Comparison of ENCODE assay signal across 24 mouse cellular contexts in genomic region chr1:43568824-43569223, GRCm38 (mm10).
DNase-seq lines count a peak whose midpoint lies in the region; ATAC-seq and TF ChIP-seq lines count a peak whose summit lies in the region.
"Had no signal": no experiment of that assay in that cellular context is flagged by ENCODE, and none has a peak within 500 bp of the region (broad histone marks: within the 10 kb centered on the region; RNA-seq: fewer than 3 reads in every experiment).

No protein-coding gene starts in this region.

- H3K36me3 ChIP-seq in intestine, embryonic 14.5 days (ENCODE audit: control insufficient read depth, insufficient read depth, low read length): peaks cover 22% of the 10 kb centered on the region
- H3K36me3 ChIP-seq in intestine, postnatal 0 days (ENCODE audit: control insufficient read depth, insufficient read depth): peaks cover 23% of the 10 kb centered on the region
- H3K36me3 ChIP-seq in embryonic facial prominence, embryonic 10.5 days (replicated peaks): peaks cover 59% of the 10 kb centered on the region
- peaks cover 18% of the 10 kb centered on the region for H3K36me3 ChIP-seq in embryonic facial prominence, embryonic 12.5 days
- H3K36me3 ChIP-seq in forebrain, embryonic 16.5 days (ENCODE audit: control insufficient read depth, insufficient read depth): peaks cover 3% of the 10 kb centered on the region; the same call in 1 of the 2 replicates

- no peak overlapping the region for H3K4me3 ChIP-seq in intestine, embryonic 14.5 days (ENCODE audit: low read depth, low read length)
- H3K4me3 ChIP-seq in intestine, postnatal 0 days (ENCODE audit: low read depth, low read length): no peak overlapping the region
- no peak overlapping the region for H3K4me3 ChIP-seq in embryonic facial prominence, embryonic 10.5 days
- H3K4me3 ChIP-seq in embryonic facial prominence, embryonic 12.5 days: no peak overlapping the region
- H3K4me3 ChIP-seq in forebrain, embryonic 16.5 days (replicated peaks; ENCODE audit: low read length): no peak overlapping the region
- H3K4me3 ChIP-seq: hindbrain, embryonic 15.5 days; liver, embryonic 13.5 days; neural tube, embryonic 12.5 days had no signal

- no peak overlapping the region for H3K27ac ChIP-seq in intestine, embryonic 14.5 days (ENCODE audit: low read depth)
- no peak overlapping the region for H3K27ac ChIP-seq in intestine, postnatal 0 days (ENCODE audit: low read depth, low read length)
- no peak overlapping the region; the same call in 1 of the 2 replicates for H3K27ac ChIP-seq in embryonic facial prominence, embryonic 10.5 days (replicated peaks)
- 0 out of 2 replicates have a peak overlapping the region, but pooled peaks have one; percentile 11 for H3K27ac ChIP-seq in embryonic facial prominence, embryonic 12.5 days
- H3K27ac ChIP-seq in forebrain, embryonic 16.5 days (ENCODE audit: low read length): no peak overlapping the region
- H3K27ac ChIP-seq: kidney, postnatal 0 days; liver, embryonic 13.5 days; neural tube, embryonic 12.5 days had no signal

- DNase-seq in intestine, embryonic 14.5 days (ENCODE audit: low spot score): peak; percentile 35
- peak; percentile 19 for DNase-seq in embryonic facial prominence, embryonic 10.5 days (ENCODE audit: low spot score)
- no peak for DNase-seq in urinary bladder, postnatal 25 days (ENCODE audit: low spot score)
- DNase-seq in frontal cortex, postnatal 25 days (ENCODE audit: low spot score in 2 of 2): no peak
- DNase-seq in spleen, adult 18-20 months: no peak
- DNase-seq: adrenal gland, postnatal 10 days; cerebellum, adult 2 months; cerebellum, postnatal 25 days; gastrocnemius, postnatal 10 days; heart, postnatal 10 days; kidney, adult 18-20 months; layer of hippocampus, adult 9-11 months; liver, embryonic 13.5 days; lung, adult 2 months; lung, postnatal 14 days; retina, postnatal 1 day; right cerebral cortex, postnatal 25 days had no signal

- no peaks in the 10 kb centered on the region for H3K9me3 ChIP-seq in intestine, embryonic 14.5 days (ENCODE audit: control insufficient read depth, low read length)
- no peaks in the 10 kb centered on the region for H3K9me3 ChIP-seq in intestine, postnatal 0 days (ENCODE audit: control insufficient read depth)
- H3K9me3 ChIP-seq in embryonic facial prominence, embryonic 10.5 days: no peaks in the 10 kb centered on the region
- no peaks in the 10 kb centered on the region for H3K9me3 ChIP-seq in embryonic facial prominence, embryonic 12.5 days
- no peaks in the 10 kb centered on the region for H3K9me3 ChIP-seq in forebrain, embryonic 16.5 days (ENCODE audit: control insufficient read depth, low read length)
- H3K9me3 ChIP-seq: hindbrain, embryonic 15.5 days; liver, embryonic 13.5 days; neural tube, embryonic 12.5 days had no signal

- H3K4me1 ChIP-seq in intestine, embryonic 14.5 days (replicated peaks; ENCODE audit: control insufficient read depth, insufficient read depth, low read length): no peaks in the 10 kb centered on the region
- no peaks in the 10 kb centered on the region for H3K4me1 ChIP-seq in intestine, postnatal 0 days (replicated peaks; ENCODE audit: control insufficient read depth, insufficient read depth, low read length)
- peaks cover 10% of the 10 kb centered on the region; the same call in 1 of the 2 replicates for H3K4me1 ChIP-seq in embryonic facial prominence, embryonic 10.5 days
- H3K4me1 ChIP-seq in embryonic facial prominence, embryonic 12.5 days: peaks cover 12% of the 10 kb centered on the region; the same call in 1 of the 2 replicates
- peaks cover 7% of the 10 kb centered on the region; the same call in 1 of the 2 replicates for H3K4me1 ChIP-seq in forebrain, embryonic 16.5 days (replicated peaks; ENCODE audit: control insufficient read depth, insufficient read depth, low read length)
- H3K4me1 ChIP-seq: neural tube, embryonic 12.5 days had no signal

- H3K27me3 ChIP-seq in intestine, embryonic 14.5 days (replicated peaks; ENCODE audit: control insufficient read depth, insufficient read depth, low read length): no peaks in the 10 kb centered on the region
- H3K27me3 ChIP-seq in intestine, postnatal 0 days (replicated peaks; ENCODE audit: control insufficient read depth, insufficient read depth, low read length): no peaks in the 10 kb centered on the region
- no peaks in the 10 kb centered on the region for H3K27me3 ChIP-seq in embryonic facial prominence, embryonic 10.5 days (replicated peaks; ENCODE audit: low read depth, poor library complexity, severe bottlenecking)
- H3K27me3 ChIP-seq in embryonic facial prominence, embryonic 12.5 days: no peaks in the 10 kb centered on the region
- no peaks in the 10 kb centered on the region for H3K27me3 ChIP-seq in forebrain, embryonic 16.5 days (replicated peaks; ENCODE audit: control insufficient read depth, insufficient read depth, low read length)
- H3K27me3 ChIP-seq: hindbrain, embryonic 15.5 days; liver, embryonic 13.5 days; neural tube, embryonic 12.5 days had no signal

- H3K9ac ChIP-seq in intestine, embryonic 14.5 days (ENCODE audit: low read length): no peak overlapping the region
- no peak overlapping the region for H3K9ac ChIP-seq in intestine, postnatal 0 days (ENCODE audit: low read depth, low read length)
- H3K9ac ChIP-seq in embryonic facial prominence, embryonic 12.5 days: no peak overlapping the region
- H3K9ac ChIP-seq in forebrain, embryonic 16.5 days (replicated peaks; ENCODE audit: low read depth, low read length): no peak overlapping the region
- H3K9ac ChIP-seq: hindbrain, embryonic 15.5 days; liver, embryonic 13.5 days; neural tube, embryonic 12.5 days had no signal

- H3K4me2 ChIP-seq in intestine, embryonic 14.5 days (ENCODE audit: low read length): no peak overlapping the region
- H3K4me2 ChIP-seq in intestine, postnatal 0 days (replicated peaks; ENCODE audit: low read depth): no peak overlapping the region
- H3K4me2 ChIP-seq in embryonic facial prominence, embryonic 12.5 days (replicated peaks): no peak overlapping the region
- H3K4me2 ChIP-seq in forebrain, embryonic 16.5 days (ENCODE audit: low read length): no peak overlapping the region
- H3K4me2 ChIP-seq: heart, embryonic 11.5 days; hindbrain, embryonic 15.5 days; liver, embryonic 13.5 days; neural tube, embryonic 12.5 days had no signal

- WGBS in intestine, embryonic 14.5 days: 92% methylated on average over 10 of the region's 10 CpGs
- 90% methylated on average over 10 of the region's 10 CpGs for WGBS in intestine, postnatal 0 days
- WGBS in embryonic facial prominence, embryonic 10.5 days: 73% methylated on average over 10 of the region's 10 CpGs
- WGBS in embryonic facial prominence, embryonic 12.5 days: 47% methylated on average over 10 of the region's 10 CpGs
- 49% methylated on average over 10 of the region's 10 CpGs for WGBS in forebrain, embryonic 16.5 days

- no peak for ATAC-seq in intestine, embryonic 14.5 days (replicated peaks; ENCODE audit: low FRiP score, low TSS enrichment, low read depth)
- no peak for ATAC-seq in intestine, postnatal 0 days
- ATAC-seq in embryonic facial prominence, embryonic 12.5 days (ENCODE audit: insufficient number of reproducible peaks, insufficient read depth, low FRiP score, low TSS enrichment): no peak; the same call in 1 of the 2 replicates
- peak; percentile 70 for ATAC-seq in forebrain, embryonic 16.5 days

- TF ChIP-seq CTCF in intestine, postnatal 0 days (IDR thresholded peaks at IDR 0.05; ENCODE audit: low read depth): no peak

Comparison
In these comparisons a context has a peak if more than half of its experiments do, and no peak if none do; other contexts are left out.
1. DNase-seq: peak in intestine, embryonic 14.5 days (single experiment) and embryonic facial prominence, embryonic 10.5 days (single experiment); none in urinary bladder, postnatal 25 days (single experiment), frontal cortex, postnatal 25 days (0 of 2) and spleen, adult 18-20 months (0 of 2).